Mouse (Mus musculus) intestine, embryonic 16.5 days (tissue): ENCODE data around the gene Lce6a. TPM values are rescaled to one million over a fixed set of nuclear protein-coding genes. Genes with fewer than 3 reads are reported as not detected.

Source experiments
- ATAC-seq: fragments of 200-750 bp; cut with Nextera tagmentation; 2 replicates; pipeline ENCODE4 v1.8.0; 2017; ENCODE audit warnings: moderate TSS enrichment, moderate library complexity
- H3K27ac ChIP-seq: fragments of 300-500 bp; sonication (generic); 2 replicates; pipeline ENCODE4 v1.5.1; 2014; ENCODE audit warnings: mild to moderate bottlenecking, low read length
- H3K27me3 ChIP-seq: fragments of 300-500 bp; sonication (generic); replicated peaks from 2 replicates; pipeline ENCODE4 v1.6.1; 2014; ENCODE audit warnings: low read length, control low read depth, mixed read lengths; ENCODE audit not compliant: control insufficient read depth, insufficient read depth
- H3K36me3 ChIP-seq: fragments of 300-500 bp; sonication (generic); 2 replicates; pipeline ENCODE4 v1.6.1; 2014; ENCODE audit warnings: low read length, control low read depth; ENCODE audit not compliant: control insufficient read depth, insufficient read depth
- H3K4me1 ChIP-seq: fragments of 300-500 bp; sonication (generic); 2 replicates; pipeline ENCODE4 v1.6.1; 2014; ENCODE audit warnings: low read length, control low read depth, mixed read lengths; ENCODE audit not compliant: control insufficient read depth, insufficient read depth
- H3K4me2 ChIP-seq: fragments of 300-500 bp; sonication (generic); 2 replicates; pipeline ENCODE4 v1.6.1; 2014; ENCODE audit warnings: low read depth, low read length, control low read depth
- H3K4me3 ChIP-seq: fragments of 300-500 bp; sonication (generic); 2 replicates; pipeline ENCODE4 v1.5.1; 2014; ENCODE audit warnings: mild to moderate bottlenecking, low read length
- H3K9ac ChIP-seq: fragments of 300-500 bp; sonication (generic); 2 replicates; pipeline ENCODE4 v1.6.1; 2014; ENCODE audit warnings: low read depth, low read length
- H3K9me3 ChIP-seq: fragments of 300-500 bp; sonication (generic); 2 replicates; pipeline ENCODE4 v1.6.1; 2016; ENCODE audit warnings: low read length, control low read depth; ENCODE audit not compliant: control insufficient read depth
- WGBS: fragments of 180-500 bp; shearing (Covaris S2); extraction: QIAGEN DNeasy Blood & Tissue Kit; methylation state at CpG from one replicate; pipeline ENCODE4 v1.1.7; 2014; 5-methylcytosine and 5-hydroxymethylcytosine counted together
- polyA plus RNA-seq: library from polyadenylated mRNA; unstranded; fragments of >200 nt; fragmentation: Nextera tagmentation; extraction: Ambion mirVana; gene quantifications from 2 replicates; pipeline ENCODE4 v1.2.1, GENCODE M21; 2015

The Lce6a gene
- polyA plus RNA-seq, 1 experiment from 2014 or later, result not detected

DNA sequence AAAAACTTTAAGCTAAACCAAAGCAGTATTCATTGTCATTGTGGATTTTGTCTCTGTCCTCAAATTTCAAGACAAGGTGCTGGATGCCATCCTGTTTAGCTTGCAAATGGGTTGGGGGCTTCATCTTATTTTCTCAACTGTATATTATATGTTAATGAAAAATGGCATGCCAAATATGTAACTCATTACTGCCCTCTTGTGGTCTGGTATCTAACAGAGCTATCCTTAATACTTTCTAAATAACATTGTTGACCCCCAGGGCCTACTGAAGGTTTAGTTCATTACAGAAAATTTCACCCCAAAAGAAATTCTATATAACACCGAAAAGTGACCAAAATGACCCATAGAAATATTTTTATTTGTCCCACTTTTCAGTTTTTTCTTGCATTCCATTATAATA lies 19.3 kb downstream of the Lce6a start:
- WGBS, result 57% methylated on average over 1 of the region's 1 CpGs

DNA sequence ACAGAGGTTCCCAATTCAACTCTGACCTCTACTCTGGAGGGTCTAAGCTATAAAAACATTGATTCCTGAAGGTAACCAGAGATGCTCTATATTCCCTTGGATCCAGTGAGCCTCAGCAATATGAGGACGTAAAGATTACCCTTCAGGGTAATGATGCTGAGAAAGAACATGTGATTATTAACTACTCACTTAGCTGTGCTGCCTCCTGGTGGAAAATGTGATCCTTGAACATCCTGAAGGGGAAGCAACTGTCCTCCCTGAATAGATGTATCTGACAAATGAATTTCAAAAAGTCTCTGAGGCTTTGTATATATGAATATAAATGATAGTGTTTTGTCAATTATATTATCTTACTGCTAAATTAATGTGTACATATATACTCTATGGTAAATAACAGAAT lies 21.0 kb downstream of the Lce6a start:
- no peak overlapping the region for H3K4me3 ChIP-seq
- H3K27me3 ChIP-seq, result no peaks in the 10 kb centered on the region
- H3K4me1 ChIP-seq, result no peaks in the 10 kb centered on the region
- no peaks in the 10 kb centered on the region for H3K9me3 ChIP-seq
- H3K9ac ChIP-seq, result no peak overlapping the region
- H3K4me2 ChIP-seq, result no peak overlapping the region
- WGBS, result 49% methylated on average over 1 of the region's 1 CpGs
- H3K27ac ChIP-seq, result no peak overlapping the region
- H3K36me3 ChIP-seq, result no peaks in the 10 kb centered on the region
- no peak for ATAC-seq

More for the DNA sequence above, 19.3 kb downstream of the Lce6a start:
- no peaks in the 10 kb centered on the region for H3K36me3 ChIP-seq
- no peaks in the 10 kb centered on the region for H3K4me1 ChIP-seq
- H3K9me3 ChIP-seq, result no peaks in the 10 kb centered on the region
- no peak overlapping the region for H3K4me3 ChIP-seq
- H3K4me2 ChIP-seq, result no peak overlapping the region
- no peak overlapping the region for H3K27ac ChIP-seq
- H3K9ac ChIP-seq, result no peak overlapping the region
- H3K27me3 ChIP-seq, result no peaks in the 10 kb centered on the region
- no peak for ATAC-seq

DNA sequence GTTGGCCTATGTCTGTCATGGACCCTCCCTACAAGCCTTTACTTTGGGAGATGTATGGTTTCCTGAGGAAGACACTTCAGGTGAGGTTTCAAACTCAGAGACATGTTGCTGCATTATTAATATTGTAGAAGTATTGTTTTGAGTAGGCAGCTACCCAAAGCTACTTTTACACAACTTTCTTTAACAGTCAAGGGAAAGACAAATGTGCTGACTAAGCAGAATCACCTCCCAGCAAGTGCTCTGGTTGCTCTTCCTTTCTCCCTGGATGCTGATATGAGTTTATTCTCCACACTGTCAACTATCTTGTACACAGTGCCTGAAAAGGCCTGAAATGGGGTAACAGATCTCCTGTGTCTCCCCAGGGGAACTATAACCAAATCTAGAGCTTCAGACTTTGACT lies 21.5 kb downstream of the Lce6a start:
- Histone ChIP-seq H3K4me1 (no peaks in the 10 kb centered on the region), H3K9ac (no peak overlapping the region), H3K27me3 (no peaks in the 10 kb centered on the region), H3K9me3 (no peaks in the 10 kb centered on the region), H3K4me2 (no peak overlapping the region), H3K36me3 (no peaks in the 10 kb centered on the region), H3K27ac (no peak overlapping the region), H3K4me3 (no peak overlapping the region)
- ATAC-seq, result no peak

DNA sequence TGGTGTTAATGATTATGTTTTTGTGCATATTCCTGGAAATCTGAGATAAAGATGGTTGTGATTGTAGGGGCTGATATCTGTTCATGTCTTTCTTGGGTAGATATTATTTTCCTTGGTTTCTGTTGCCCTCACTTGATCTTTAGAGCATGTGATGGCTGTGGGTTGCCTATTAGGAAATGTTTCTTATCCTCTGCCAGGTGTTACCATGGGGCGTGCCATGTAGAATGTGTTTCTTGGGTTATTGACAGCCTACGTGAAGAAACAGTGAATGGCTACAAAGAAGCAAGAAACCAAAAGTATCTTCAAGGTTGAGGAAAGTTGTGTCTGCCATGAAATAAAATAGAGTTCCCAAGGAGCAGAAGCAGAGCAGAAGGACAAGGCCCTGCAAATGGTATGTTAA lies 23.0 kb downstream of the Lce6a start:
- Histone ChIP-seq H3K4me2 (no peak overlapping the region), H3K9me3 (no peaks in the 10 kb centered on the region), H3K36me3 (no peaks in the 10 kb centered on the region), H3K4me3 (no peak overlapping the region), H3K27me3 (no peaks in the 10 kb centered on the region), H3K9ac (no peak overlapping the region), H3K4me1 (no peaks in the 10 kb centered on the region), H3K27ac (no peak overlapping the region)
- no peak for ATAC-seq
- 92% methylated on average over 2 of the region's 2 CpGs for WGBS

DNA sequence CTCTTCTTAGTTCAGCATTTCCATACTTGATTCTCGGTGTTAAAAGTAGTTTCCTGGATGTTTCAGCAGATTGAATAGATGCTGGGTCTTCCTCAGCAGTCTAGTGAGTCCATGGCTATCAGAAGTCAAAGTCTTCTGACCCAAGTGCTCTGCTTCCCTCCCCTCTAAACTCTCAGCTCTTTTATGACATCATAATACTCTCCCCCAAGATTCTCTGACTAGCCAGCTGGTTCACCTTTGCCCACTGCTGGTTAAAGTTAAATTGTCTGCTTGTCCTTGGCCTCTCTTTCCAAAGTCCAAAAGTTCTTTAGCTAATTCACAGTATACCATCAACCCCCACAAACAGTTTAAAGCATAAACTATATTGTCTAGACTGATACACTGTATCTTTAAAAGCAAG lies 32.6 kb downstream of the Lce6a start, which contains the start of gene Smcp:
Gene Smcp (minus strand): TSS at position 140 of the 400 bp plus-strand sequence.
- H3K27ac ChIP-seq, result no peak within 1 kb of the TSS
- ATAC-seq, result peak; percentile 84
- WGBS, result 75% methylated on average over 1 of the region's 1 CpGs

DNA sequence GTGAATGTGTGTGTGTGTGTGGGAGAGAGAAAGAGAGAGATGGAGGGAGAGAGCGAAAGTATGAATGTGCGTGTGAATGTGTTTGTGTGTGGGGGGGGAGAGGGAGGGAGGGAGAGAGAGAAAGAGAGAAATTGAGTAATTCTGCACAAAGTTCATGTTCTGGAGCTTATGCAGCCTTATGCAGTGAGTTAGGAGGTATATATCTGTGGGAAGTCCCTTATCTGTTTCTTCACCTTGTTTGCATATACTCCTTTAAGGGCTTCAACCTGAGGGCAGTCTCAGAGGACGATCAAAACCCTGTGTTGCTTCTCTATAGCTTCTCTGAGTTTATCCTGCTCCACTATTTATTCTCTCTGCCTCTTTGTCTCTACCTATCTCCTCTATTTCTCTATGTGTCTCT lies 34.3 kb downstream of the Lce6a start:
- Histone ChIP-seq H3K27ac (no peak overlapping the region), H3K4me1 (no peaks in the 10 kb centered on the region), H3K36me3 (no peaks in the 10 kb centered on the region), H3K9me3 (no peaks in the 10 kb centered on the region), H3K4me3 (no peak overlapping the region), H3K9ac (no peak overlapping the region), H3K4me2 (no peak overlapping the region), H3K27me3 (no peaks in the 10 kb centered on the region)
- 70% methylated on average over 3 of the region's 3 CpGs for WGBS
- ATAC-seq, result peak; percentile 62

More for the DNA sequence above, 32.6 kb downstream of the Lce6a start, which contains the start of gene Smcp:
- Histone ChIP-seq H3K4me1 (no peaks in the 10 kb centered on the region), H3K9me3 (no peaks in the 10 kb centered on the region), H3K4me3 (no peak within 1 kb of the TSS), H3K36me3 (no peaks in the 10 kb centered on the region), H3K9ac (no peak within 1 kb of the TSS), H3K27me3 (no peaks in the 10 kb centered on the region), H3K4me2 (no peak within 1 kb of the TSS)

DNA sequence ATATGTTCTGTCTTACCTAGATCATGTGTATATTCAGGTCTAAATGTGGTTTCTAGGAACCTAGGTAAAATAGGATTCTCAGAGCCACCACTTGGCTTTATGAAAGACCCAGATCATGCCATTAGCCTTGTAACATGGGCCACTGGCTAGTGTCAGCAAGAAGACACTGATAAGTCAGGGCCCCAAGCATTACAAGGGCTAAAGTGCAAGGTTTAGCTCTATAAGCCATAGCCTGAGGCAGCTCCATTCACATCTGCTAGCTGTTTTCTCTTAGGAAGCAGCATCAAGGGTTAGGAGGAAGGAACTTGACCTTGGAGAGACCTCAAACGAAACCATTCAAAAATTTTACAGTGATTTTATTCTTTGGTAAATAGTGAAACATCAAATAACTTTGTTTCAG lies 36.4 kb downstream of the Lce6a start:
- H3K27ac ChIP-seq, result no peak overlapping the region
- no peaks in the 10 kb centered on the region for H3K9me3 ChIP-seq
- H3K36me3 ChIP-seq, result no peaks in the 10 kb centered on the region
- H3K4me2 ChIP-seq, result no peak overlapping the region
- H3K4me1 ChIP-seq, result no peaks in the 10 kb centered on the region
- H3K9ac ChIP-seq, result no peak overlapping the region
- H3K4me3 ChIP-seq, result no peak overlapping the region
- 55% methylated on average over 1 of the region's 1 CpGs for WGBS
- peak; percentile 75 for ATAC-seq
- H3K27me3 ChIP-seq, result no peaks in the 10 kb centered on the region

DNA sequence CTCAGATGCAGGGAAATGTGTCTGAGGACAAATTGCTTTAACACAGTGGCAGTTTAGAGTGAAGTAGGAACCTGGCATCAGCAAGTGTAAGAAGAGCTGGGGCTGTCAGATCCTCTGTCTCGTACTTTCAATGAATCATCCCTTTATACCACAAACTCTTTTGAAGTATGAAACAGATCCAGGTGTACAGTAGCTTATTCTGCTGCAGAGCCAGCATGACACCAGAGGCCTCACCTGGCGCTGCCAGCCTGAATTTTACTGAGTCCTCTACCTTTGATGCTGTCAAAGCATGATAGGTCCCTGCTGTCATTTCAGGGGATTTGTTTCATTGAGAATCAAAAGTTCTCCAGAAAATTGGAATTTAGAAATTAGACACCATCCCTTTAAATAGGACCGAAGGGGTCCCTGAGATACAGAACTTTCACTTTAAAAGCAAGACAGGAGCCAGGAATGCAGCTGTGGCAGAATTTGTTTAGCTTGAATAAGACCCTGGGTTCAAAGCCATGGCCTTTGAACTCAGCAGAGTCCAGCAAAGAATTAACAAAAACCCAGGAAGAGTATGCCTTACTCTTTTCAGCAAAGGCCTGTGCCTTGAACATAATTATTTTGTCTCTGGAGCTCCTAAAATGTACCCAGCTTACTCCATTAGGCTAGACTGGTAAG lies 38.2 kb downstream of the Lce6a start:
- Histone ChIP-seq H3K9me3 (no peaks in the 10 kb centered on the region), H3K9ac (no peak overlapping the region), H3K4me1 (no peaks in the 10 kb centered on the region), H3K36me3 (no peaks in the 10 kb centered on the region), H3K4me2 (no peak overlapping the region), H3K27ac (no peak overlapping the region), H3K4me3 (no peak overlapping the region), H3K27me3 (no peaks in the 10 kb centered on the region)
- no peak for ATAC-seq
- WGBS, result 71% methylated on average over 3 of the region's 3 CpGs

DNA sequence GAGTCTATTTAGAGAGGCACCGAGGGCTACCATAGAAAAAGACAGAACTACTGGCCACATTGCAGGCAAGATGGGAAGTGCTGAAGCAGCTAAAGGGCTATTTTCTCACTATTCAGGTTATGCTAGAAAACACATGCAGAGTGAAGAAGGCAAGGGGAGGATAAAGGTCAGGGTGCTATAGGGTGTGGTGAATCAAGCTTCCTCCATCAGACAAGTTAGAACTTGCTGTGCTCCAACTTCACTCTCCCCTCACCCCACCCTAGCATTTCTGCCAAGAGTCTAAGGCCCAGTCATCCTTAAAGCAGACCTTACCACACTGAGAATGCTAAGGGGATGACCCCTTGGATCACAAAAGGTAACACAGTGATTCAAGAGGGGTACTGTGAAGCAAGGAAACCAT lies 42.0 kb downstream of the Lce6a start:
- WGBS, result 41% methylated on average over 1 of the region's 1 CpGs
- Histone ChIP-seq H3K9me3 (no peaks in the 10 kb centered on the region), H3K27ac (peak overlapping the region; percentile 6; the same call in 1 of the 2 replicates)

More for the DNA sequence above, 42.0 kb downstream of the Lce6a start:
- H3K4me1 ChIP-seq, result no peaks in the 10 kb centered on the region
- H3K9ac ChIP-seq, result no peak overlapping the region
- no peak overlapping the region for H3K4me2 ChIP-seq
- no peaks in the 10 kb centered on the region for H3K27me3 ChIP-seq
- H3K36me3 ChIP-seq, result no peaks in the 10 kb centered on the region
- peak; percentile 94 for ATAC-seq
- H3K4me3 ChIP-seq, result no peak overlapping the region
